Mouse (Mus musculus) effector memory CD4-positive, alpha-beta T cell, adult 7 months (primary cell): ENCODE results near the gene Mex3a. TPM values are rescaled to one million over a fixed set of nuclear protein-coding genes. Genes with fewer than 3 reads are reported as not detected.

Experiments
- polyA plus RNA-seq: library from polyadenylated mRNA; unstranded; fragments of 100-300 nt; shearing (Covaris generic); gene quantifications from one replicate; pipeline ENCODE4 v1.2.1, GENCODE M21; 2017

The Mex3a gene
- 0.06 TPM for polyA plus RNA-seq

DNA sequence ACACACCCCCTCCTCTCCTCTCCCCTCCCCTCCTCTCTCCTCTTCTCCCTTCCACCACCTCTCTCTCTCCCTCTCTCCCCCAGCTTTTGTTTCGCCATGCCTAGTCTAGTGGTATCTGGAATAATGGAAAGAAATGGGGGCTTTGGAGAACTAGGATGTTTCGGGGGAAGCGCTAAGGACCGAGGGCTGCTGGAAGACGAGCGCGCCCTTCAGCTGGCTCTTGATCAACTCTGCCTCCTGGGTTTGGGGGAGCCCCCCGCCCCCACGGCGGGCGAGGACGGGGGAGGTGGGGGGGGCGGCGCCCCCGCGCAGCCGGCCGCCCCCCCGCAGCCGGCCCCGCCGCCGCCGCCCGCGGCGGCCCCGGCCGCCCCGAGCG is at the start of gene Mex3a:
Gene Mex3a (plus strand): TSS at position 97 of the 376 bp plus-strand sequence.

GRCm38 (mm10) chr3:88509692-88510420 is 22.3 kb upstream of the Mex3a start, which contains the start of gene Lmna:
Gene Lmna (minus strand): TSS chr3:88509956.

GRCm38 (mm10) chr3:88548180-88548917 is 16.2 kb downstream of the Mex3a start, which contains the start of gene Rab25:
Gene Rab25 (minus strand): TSS chr3:88548300.

GRCm38 (mm10) chr3:88552676-88553524 is 20.7 kb downstream of the Mex3a start, which contains the start of gene Lamtor2:
Gene Lamtor2 (minus strand): TSS chr3:88553074.

GRCm38 (mm10) chr3:88553525-88553879 is 21.3 kb downstream of the Mex3a start, which contains the start of gene Ubqln4:
Gene Ubqln4 (plus strand): TSS chr3:88553758.

DNA sequence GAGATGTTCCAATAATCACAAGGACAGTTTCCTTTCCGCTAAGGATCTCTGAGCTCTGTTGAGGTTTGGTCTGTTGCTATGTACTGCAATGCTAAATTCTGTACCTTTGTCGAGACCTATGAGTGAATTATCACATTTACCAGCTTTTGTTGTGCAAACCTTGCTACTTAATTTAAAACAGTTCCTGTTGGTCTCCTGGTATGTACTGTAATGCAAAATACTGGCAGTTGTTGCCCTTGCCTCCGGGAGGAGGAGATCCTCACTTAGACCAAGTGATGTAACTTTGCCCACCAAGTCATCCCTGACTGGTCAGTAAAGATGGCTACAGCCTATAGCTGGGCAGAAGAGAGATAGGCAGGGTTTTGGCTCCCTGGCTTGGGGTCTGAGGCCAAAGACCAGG is 43.3 kb downstream of the Mex3a start, which contains the start of gene Ssr2:
Gene Ssr2 (plus strand): TSS at position 337 of the 400 bp plus-strand sequence.

Other genes starting within 250 kb of the Mex3a start
- not detected for gene Gm38392, start 245.2 kb upstream of the Mex3a start, polyA plus RNA-seq
- 4.1 TPM for gene Tsacc, start 235.4 kb upstream of the Mex3a start, polyA plus RNA-seq
- 309 TPM for gene Cct3, start 235.3 kb upstream of the Mex3a start, polyA plus RNA-seq
- gene Glmp, start 207.4 kb upstream of the Mex3a start, polyA plus RNA-seq, result 191 TPM
- gene Tmem79, start 196.2 kb upstream of the Mex3a start, polyA plus RNA-seq, result 0.46 TPM
- gene Smg5, start 196.1 kb upstream of the Mex3a start, polyA plus RNA-seq, result 35.6 TPM
- not detected for gene Paqr6, start 167.8 kb upstream of the Mex3a start, polyA plus RNA-seq
- gene Bglap3, start 159.7 kb upstream of the Mex3a start, polyA plus RNA-seq, result not detected
- gene Bglap2, start 153.7 kb upstream of the Mex3a start, polyA plus RNA-seq, result not detected
- not detected for gene Bglap, start 147.9 kb upstream of the Mex3a start, polyA plus RNA-seq
- gene Pmf1, start 122.1 kb upstream of the Mex3a start, polyA plus RNA-seq, result 30.9 TPM
- gene Slc25a44, start 107.3 kb upstream of the Mex3a start, polyA plus RNA-seq, result 14.6 TPM
- gene Sema4a, start 71.2 kb upstream of the Mex3a start, polyA plus RNA-seq, result 162 TPM
- 189 TPM for gene Lmna, start 22.4 kb upstream of the Mex3a start, polyA plus RNA-seq
- gene Rab25, start 15.9 kb downstream of the Mex3a start, polyA plus RNA-seq, result not detected
- 126 TPM for gene Lamtor2, start 20.7 kb downstream of the Mex3a start, polyA plus RNA-seq
- gene Ubqln4, start 21.4 kb downstream of the Mex3a start, polyA plus RNA-seq, result 35.6 TPM
- gene Ssr2, start 43.5 kb downstream of the Mex3a start, polyA plus RNA-seq, result 65.0 TPM
- 79.7 TPM for gene Arhgef2, start 73.6 kb downstream of the Mex3a start, polyA plus RNA-seq
- gene Rxfp4, start 120.7 kb downstream of the Mex3a start, polyA plus RNA-seq, result not detected
- 133 TPM for gene Khdc4, start 153.4 kb downstream of the Mex3a start, polyA plus RNA-seq
- 20.9 TPM for gene Rit1, start 184.4 kb downstream of the Mex3a start, polyA plus RNA-seq
- 35.3 TPM for gene Syt11, start 242.8 kb downstream of the Mex3a start, polyA plus RNA-seq